Mouse (Mus musculus) intestine, embryonic 14.5 days (tissue): ENCODE measurements around the gene Fam172a. TPM values are rescaled to one million over a fixed set of nuclear protein-coding genes. Genes with fewer than 3 reads are reported as not detected.

Experiments
- ATAC-seq: fragments of 200-750 bp; cut with Nextera tagmentation; replicated peaks from 2 replicates; pipeline ENCODE4 v1.8.0; 2017; ENCODE audit warnings: low read depth, moderate number of reproducible peaks, moderate TSS enrichment, moderate library complexity; ENCODE audit not compliant: low FRiP score, low TSS enrichment
- DNase-seq: peaks from one replicate; pipeline ENCODE4 v3.0.0-alpha.2; 2018; ENCODE audit warnings: low spot score
- H3K27ac ChIP-seq: fragments of 300-500 bp; sonication (generic); 2 replicates; pipeline ENCODE4 v1.5.1; 2014; ENCODE audit warnings: low read depth, mild to moderate bottlenecking, control low read depth
- H3K27me3 ChIP-seq: fragments of 300-500 bp; sonication (generic); replicated peaks from 2 replicates; pipeline ENCODE4 v1.6.1; 2014; ENCODE audit warnings: low read length, control low read depth; ENCODE audit not compliant: control insufficient read depth, insufficient read depth
- H3K36me3 ChIP-seq: fragments of 300-500 bp; sonication (generic); 2 replicates; pipeline ENCODE4 v1.6.1; 2014; ENCODE audit warnings: low read length, control low read depth; ENCODE audit not compliant: control insufficient read depth, insufficient read depth
- H3K4me1 ChIP-seq: fragments of 300-500 bp; sonication (generic); replicated peaks from 2 replicates; pipeline ENCODE4 v1.6.1; 2014; ENCODE audit warnings: low read length, control low read depth, mixed read lengths; ENCODE audit not compliant: control insufficient read depth, insufficient read depth
- H3K4me2 ChIP-seq: fragments of 300-500 bp; sonication (generic); 2 replicates; pipeline ENCODE4 v1.6.1; 2014; ENCODE audit warnings: low read length
- H3K4me3 ChIP-seq: fragments of 300-500 bp; sonication (generic); 2 replicates; pipeline ENCODE4 v1.5.1; 2014; ENCODE audit warnings: low read depth, low read length, control low read depth, mixed read lengths
- H3K9ac ChIP-seq: fragments of 300-500 bp; sonication (generic); 2 replicates; pipeline ENCODE4 v1.6.1; 2014; ENCODE audit warnings: mild to moderate bottlenecking, low read length
- H3K9me3 ChIP-seq: fragments of 300-500 bp; sonication (generic); 2 replicates; pipeline ENCODE4 v1.6.1; 2016; ENCODE audit warnings: low read length, control low read depth; ENCODE audit not compliant: control insufficient read depth
- WGBS: fragments of 180-500 bp; shearing (Covaris S2); extraction: QIAGEN DNeasy Blood & Tissue Kit; methylation state at CpG from one replicate; pipeline ENCODE4 v1.1.7; 2014; 5-methylcytosine and 5-hydroxymethylcytosine counted together
- polyA plus RNA-seq: library from polyadenylated mRNA; unstranded; fragments of >200 nt; fragmentation: Nextera tagmentation; extraction: Ambion mirVana; gene quantifications from 2 replicates; pipeline ENCODE4 v1.2.1, GENCODE M21; 2014

The Fam172a gene
- polyA plus RNA-seq, 1 experiment from 2014 or later: 23.3 TPM

DNA sequence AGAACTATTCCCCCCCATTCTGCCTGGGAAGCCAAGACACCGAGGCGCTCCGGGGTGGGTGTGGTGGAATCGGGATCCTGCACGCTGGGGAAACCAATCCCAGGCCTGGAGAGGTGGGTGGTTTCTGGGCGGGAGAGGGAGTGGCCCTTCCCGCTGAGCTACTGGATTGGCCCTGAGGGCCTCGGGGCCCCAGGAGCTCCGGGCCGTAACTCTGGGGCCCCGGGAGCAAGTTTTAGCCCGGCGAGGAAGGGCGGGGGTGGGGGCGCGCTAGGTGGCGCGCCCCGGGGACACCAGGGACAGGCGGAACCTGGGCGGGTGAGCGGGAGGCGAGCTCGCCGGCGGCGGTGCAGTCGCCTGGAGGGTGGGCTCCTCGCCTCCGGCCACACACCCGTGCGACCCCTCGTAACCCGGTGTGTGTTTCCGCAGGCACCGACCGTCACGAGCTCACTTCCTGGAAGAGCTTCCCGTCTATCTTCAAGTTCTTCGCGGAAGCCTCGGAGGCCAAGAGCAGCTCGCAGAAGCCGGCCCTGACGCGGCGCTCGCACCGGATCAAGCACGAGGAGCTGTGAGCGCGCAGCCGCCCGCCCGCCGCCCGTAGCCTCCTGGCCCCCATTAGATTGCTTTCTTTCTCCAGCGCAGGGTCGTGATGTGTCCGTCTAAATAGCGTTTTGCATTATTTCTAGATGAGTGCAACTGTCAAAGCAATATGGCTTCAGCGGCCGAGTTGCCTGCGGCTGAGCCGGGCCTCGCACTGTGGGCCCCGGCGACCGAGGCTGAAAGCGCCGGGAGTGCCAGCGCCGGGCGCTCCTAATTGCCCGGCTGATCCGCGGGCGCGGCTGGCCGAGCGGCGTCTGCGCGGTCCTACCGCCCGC is 461.5 kb downstream of the Fam172a start:
- peak overlapping the region; percentile 57 for H3K4me3 ChIP-seq
- H3K4me2 ChIP-seq: peak overlapping the region; percentile 99
- H3K27ac ChIP-seq: no peak overlapping the region
- H3K27me3 ChIP-seq: peaks cover 55% of the 10 kb centered on the region
- DNase-seq (peak; percentile 88), ATAC-seq (peak; percentile 95)
- H3K9me3 ChIP-seq: no peaks in the 10 kb centered on the region
- H3K36me3 ChIP-seq: no peaks in the 10 kb centered on the region
- WGBS: under 1% methylated on average over 86 of the region's 86 CpGs
- peak overlapping the region; percentile 46 for H3K9ac ChIP-seq
- no peaks in the 10 kb centered on the region; the same call in 1 of the 2 replicates for H3K4me1 ChIP-seq

DNA sequence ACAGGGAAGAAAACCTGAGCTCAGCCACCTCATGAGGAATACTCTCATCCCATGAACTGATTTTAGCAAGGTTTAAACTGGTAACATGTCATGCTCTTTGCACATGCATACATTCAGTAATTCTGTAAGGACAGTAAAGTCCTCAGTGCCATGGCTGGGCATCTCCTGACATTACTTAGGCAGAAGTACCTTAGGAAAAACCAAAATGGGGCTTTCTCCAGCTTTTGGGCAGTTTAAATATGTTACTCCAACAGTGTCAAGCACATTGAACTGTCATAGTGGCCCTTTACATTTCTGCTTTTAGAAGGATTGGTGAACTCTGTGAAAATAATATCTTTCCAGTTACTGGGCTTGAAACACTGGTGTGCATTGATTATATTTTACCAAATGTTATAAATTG is 463.1 kb downstream of the Fam172a start:
- H3K9ac ChIP-seq: no peak overlapping the region
- H3K4me2 ChIP-seq: no peak overlapping the region
- H3K36me3 ChIP-seq: no peaks in the 10 kb centered on the region
- no peak overlapping the region for H3K4me3 ChIP-seq
- H3K27me3 ChIP-seq: peaks cover 71% of the 10 kb centered on the region
- DNase-seq (no peak), ATAC-seq (no peak)
- H3K9me3 ChIP-seq: no peaks in the 10 kb centered on the region
- H3K4me1 ChIP-seq: no peaks in the 10 kb centered on the region; the same call in 1 of the 2 replicates
- H3K27ac ChIP-seq: no peak overlapping the region

DNA sequence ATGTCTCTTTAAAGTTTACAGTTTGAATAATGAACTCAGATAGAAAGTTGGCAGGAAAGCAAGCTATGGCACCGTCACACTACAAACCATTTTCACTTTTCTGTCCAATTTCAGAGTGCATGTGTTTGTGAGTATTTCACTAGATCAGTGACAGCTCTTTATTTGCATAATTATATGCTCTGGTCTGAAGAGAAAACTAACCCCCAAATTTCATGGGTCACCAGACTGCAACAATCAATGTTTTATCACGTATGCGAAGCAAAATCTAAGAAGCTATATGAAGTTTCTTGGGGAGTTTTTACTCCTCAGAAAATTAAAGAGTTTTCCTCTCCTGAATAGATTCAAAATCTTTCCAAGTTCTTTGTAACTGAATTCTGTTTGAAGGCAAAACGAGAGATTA is 466.3 kb downstream of the Fam172a start:
- H3K9ac ChIP-seq: no peak overlapping the region
- no peak overlapping the region for H3K4me3 ChIP-seq
- H3K9me3 ChIP-seq: no peaks in the 10 kb centered on the region
- H3K27ac ChIP-seq: no peak overlapping the region
- no peak for ATAC-seq
- H3K27me3 ChIP-seq: peaks cover 88% of the 10 kb centered on the region
- H3K4me1 ChIP-seq: no peaks in the 10 kb centered on the region; the same call in 1 of the 2 replicates
- H3K36me3 ChIP-seq: no peaks in the 10 kb centered on the region
- DNase-seq: no peak
- H3K4me2 ChIP-seq: no peak overlapping the region
- WGBS: 52% methylated on average over 4 of the region's 4 CpGs

DNA sequence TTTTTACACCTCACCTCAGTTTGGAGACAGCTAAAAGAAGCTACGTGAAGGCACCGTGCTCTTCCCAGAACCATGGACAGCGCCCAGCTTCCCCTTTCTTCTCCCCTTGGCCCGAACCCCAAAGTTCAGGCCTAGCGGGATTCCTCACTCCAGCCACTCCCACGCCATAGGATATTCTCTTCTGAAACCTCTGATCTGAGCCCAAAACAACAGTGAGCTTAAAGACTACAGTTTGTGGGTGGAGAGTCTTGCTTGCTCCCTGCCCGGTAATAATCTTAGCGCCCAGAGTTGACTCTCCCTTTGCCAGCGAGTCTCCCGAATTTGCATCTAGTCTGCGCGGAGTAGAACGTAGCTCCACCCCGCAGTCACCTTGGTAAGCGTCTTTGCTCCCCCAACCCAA is 469.5 kb downstream of the Fam172a start:
- Histone ChIP-seq H3K9me3 (no peaks in the 10 kb centered on the region), H3K36me3 (no peaks in the 10 kb centered on the region), H3K4me2 (no peak overlapping the region), H3K9ac (no peak overlapping the region), H3K4me3 (no peak overlapping the region), H3K27me3 (peaks cover 94% of the 10 kb centered on the region), H3K4me1 (no peaks in the 10 kb centered on the region), H3K27ac (no peak overlapping the region)
- WGBS: 3% methylated on average over 15 of the region's 15 CpGs
- DNase-seq (peak; percentile 79), ATAC-seq (no peak)

DNA sequence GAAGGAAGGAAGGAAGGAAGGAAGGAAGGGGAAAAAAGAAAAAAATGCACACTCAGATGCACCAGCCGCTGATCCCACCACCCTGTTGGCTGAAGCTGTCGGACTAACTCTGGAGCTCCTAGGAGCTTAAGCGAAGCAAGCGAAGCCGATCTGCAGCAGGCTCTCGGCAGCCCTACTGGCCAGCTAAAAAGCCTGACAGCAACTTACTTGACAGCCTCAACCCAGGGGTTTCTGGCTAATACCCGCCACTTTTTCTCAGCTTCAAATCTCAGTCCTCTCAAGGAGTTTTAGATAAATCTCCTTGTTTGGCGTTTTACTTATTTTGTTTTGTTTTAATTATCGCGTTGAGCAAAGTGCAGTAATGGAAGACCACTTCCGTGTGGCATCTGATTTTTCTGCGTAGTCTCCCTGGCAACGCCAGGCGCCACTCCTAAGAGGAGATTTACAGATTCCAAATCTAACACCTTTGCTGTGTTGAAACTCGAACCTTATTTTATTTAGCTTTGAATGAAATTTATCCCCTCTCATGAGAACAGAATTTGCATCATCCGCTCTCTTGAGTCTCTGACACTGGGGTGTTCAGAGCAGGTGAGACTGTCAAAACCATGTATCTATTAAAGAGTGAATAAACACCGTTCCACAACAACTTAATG is 470.3 kb downstream of the Fam172a start:
- Histone ChIP-seq H3K4me1 (no peaks in the 10 kb centered on the region), H3K4me2 (no peak overlapping the region), H3K27ac (no peak overlapping the region), H3K27me3 (peaks cover 97% of the 10 kb centered on the region), H3K4me3 (no peak overlapping the region), H3K9me3 (no peaks in the 10 kb centered on the region), H3K36me3 (no peaks in the 10 kb centered on the region), H3K9ac (no peak overlapping the region)
- 2% methylated on average over 17 of the region's 17 CpGs for WGBS
- ATAC-seq (no peak), DNase-seq (peak; percentile 55)

DNA sequence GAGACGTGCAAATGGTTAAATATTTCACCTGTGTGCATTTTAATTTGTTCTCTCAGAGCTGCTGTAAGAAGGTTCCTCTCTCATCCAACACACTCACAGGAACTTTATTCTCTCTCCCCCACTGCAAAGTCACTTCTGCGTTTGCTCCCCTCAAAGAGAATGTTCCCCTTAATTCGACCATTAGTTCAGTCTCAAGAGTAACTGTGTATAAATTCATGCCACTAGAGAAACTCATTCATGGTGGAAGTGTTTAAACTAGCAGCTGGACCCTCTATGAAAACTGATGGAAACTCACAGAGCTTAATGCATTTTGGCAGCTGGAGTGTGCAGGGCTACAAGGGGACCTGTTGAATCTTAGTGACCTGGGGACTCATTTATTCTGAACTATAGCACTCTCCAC is 471.0 kb downstream of the Fam172a start:
- no peak overlapping the region for H3K9ac ChIP-seq
- H3K27ac ChIP-seq: no peak overlapping the region
- ATAC-seq (no peak), DNase-seq (no peak)
- H3K4me3 ChIP-seq: no peak overlapping the region
- H3K27me3 ChIP-seq: peaks cover 96% of the 10 kb centered on the region
- no peaks in the 10 kb centered on the region for H3K36me3 ChIP-seq
- H3K9me3 ChIP-seq: no peaks in the 10 kb centered on the region
- no peak overlapping the region for H3K4me2 ChIP-seq
- no peaks in the 10 kb centered on the region for H3K4me1 ChIP-seq
- WGBS: 4% methylated on average over 3 of the region's 3 CpGs

DNA sequence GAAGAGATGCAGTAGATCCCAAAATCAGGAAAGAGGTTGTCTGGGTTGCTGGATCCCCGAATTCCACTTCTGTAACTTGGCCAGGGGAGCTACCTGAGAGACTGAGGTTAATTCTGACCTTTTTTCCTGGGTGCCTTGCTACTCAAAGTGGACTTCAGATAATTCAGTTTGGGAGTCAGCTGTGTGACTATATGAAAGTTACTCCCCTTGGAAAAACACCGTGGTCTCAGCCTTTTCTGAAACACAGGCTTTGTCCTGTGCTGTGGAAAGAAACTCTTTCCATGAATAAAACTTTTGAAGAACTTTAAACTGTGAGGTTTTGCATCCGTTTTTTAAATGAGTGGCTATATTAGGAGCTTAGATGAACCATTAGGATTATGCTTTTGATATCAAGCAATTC is 472.4 kb downstream of the Fam172a start:
- H3K4me2 ChIP-seq: no peak overlapping the region
- no peak overlapping the region for H3K4me3 ChIP-seq
- H3K9ac ChIP-seq: no peak overlapping the region
- H3K4me1 ChIP-seq: no peaks in the 10 kb centered on the region
- H3K27ac ChIP-seq: no peak overlapping the region
- peaks cover 96% of the 10 kb centered on the region for H3K27me3 ChIP-seq
- 3% methylated on average over 3 of the region's 3 CpGs for WGBS
- DNase-seq: no peak
- no peak for ATAC-seq
- H3K9me3 ChIP-seq: no peaks in the 10 kb centered on the region
- H3K36me3 ChIP-seq: no peaks in the 10 kb centered on the region

DNA sequence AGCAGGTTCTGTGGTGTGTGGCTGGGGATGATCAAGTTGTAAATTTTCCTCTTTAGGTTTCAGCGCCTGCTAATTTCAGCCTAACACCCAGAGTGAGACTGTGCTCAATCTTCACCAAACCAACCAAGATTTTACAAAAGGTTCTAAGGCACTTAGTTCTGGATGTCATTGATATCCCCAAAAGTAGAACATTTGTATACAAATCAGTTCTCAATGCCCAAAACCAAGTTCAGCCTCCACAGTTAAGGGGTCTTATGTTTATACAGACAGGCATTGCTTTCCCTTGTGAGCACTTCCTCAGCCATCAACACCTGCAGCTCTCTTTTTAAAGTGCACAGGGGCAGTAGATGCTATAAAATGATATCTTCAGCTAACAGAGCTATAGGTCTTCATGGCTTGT is 473.1 kb downstream of the Fam172a start:
- no peak for ATAC-seq
- 9% methylated on average over 1 of the region's 1 CpGs for WGBS

More for the DNA sequence above, 473.1 kb downstream of the Fam172a start:
- Histone ChIP-seq H3K9me3 (no peaks in the 10 kb centered on the region), H3K4me3 (no peak overlapping the region), H3K27ac (no peak overlapping the region), H3K27me3 (peaks cover 96% of the 10 kb centered on the region), H3K36me3 (no peaks in the 10 kb centered on the region), H3K4me1 (no peaks in the 10 kb centered on the region), H3K4me2 (no peak overlapping the region), H3K9ac (no peak overlapping the region)
- no peak for DNase-seq
